Mouse (Mus musculus) neural tube, embryonic 13.5 days (tissue): ENCODE data around the gene Best1. TPM values are rescaled to one million over a fixed set of nuclear protein-coding genes. Genes with fewer than 3 reads are reported as not detected.

Experiments used
- ATAC-seq: fragments of 200-750 bp; cut with Nextera tagmentation; 2 replicates; pipeline ENCODE4 v1.8.0; 2017; ENCODE audit warnings: low read depth, mild to moderate bottlenecking, moderate TSS enrichment, moderate library complexity
- H3K27ac ChIP-seq: fragments of 300-500 bp; sonication (generic); replicated peaks from 2 replicates; pipeline ENCODE4 v1.5.1; 2015; ENCODE audit warnings: moderate library complexity, mild to moderate bottlenecking, inconsistent platforms
- H3K27me3 ChIP-seq: fragments of 300-500 bp; sonication (generic); 2 replicates; pipeline ENCODE4 v1.6.1; 2015; ENCODE audit warnings: mild to moderate bottlenecking, inconsistent platforms
- H3K36me3 ChIP-seq: fragments of 300-500 bp; sonication (generic); 2 replicates; pipeline ENCODE4 v1.6.1; 2015; ENCODE audit warnings: mild to moderate bottlenecking, inconsistent platforms
- H3K4me1 ChIP-seq: fragments of 300-500 bp; sonication (generic); replicated peaks from 2 replicates; pipeline ENCODE4 v1.6.1; 2015; ENCODE audit warnings: inconsistent platforms
- H3K4me2 ChIP-seq: fragments of 300-500 bp; sonication (generic); 2 replicates; pipeline ENCODE4 v1.6.1; 2015; ENCODE audit warnings: inconsistent platforms, mild to moderate bottlenecking, moderate library complexity
- H3K4me3 ChIP-seq: fragments of 300-500 bp; sonication (generic); 2 replicates; pipeline ENCODE4 v1.5.1; 2015; ENCODE audit warnings: mild to moderate bottlenecking, inconsistent platforms
- H3K9ac ChIP-seq: fragments of 300-500 bp; sonication (generic); 2 replicates; pipeline ENCODE4 v1.6.1; 2015; ENCODE audit warnings: moderate library complexity, mild to moderate bottlenecking, inconsistent platforms
- H3K9me3 ChIP-seq: fragments of 300-500 bp; sonication (generic); 2 replicates; pipeline ENCODE4 v1.6.1; 2016; ENCODE audit warnings: inconsistent platforms
- WGBS: fragments of 180-500 bp; shearing (Covaris S2); methylation state at CpG from one replicate; pipeline ENCODE4 v1.1.7; 2015; 5-methylcytosine and 5-hydroxymethylcytosine counted together
- polyA plus RNA-seq: library from polyadenylated mRNA; unstranded; fragments of >200 nt; fragmentation: Nextera tagmentation; extraction: Ambion mirVana; gene quantifications from 2 replicates; pipeline ENCODE4 v1.2.1, GENCODE M21; 2015

Gene Best1
- polyA plus RNA-seq, 1 experiment from 2014 or later: 1.5 TPM

DNA sequence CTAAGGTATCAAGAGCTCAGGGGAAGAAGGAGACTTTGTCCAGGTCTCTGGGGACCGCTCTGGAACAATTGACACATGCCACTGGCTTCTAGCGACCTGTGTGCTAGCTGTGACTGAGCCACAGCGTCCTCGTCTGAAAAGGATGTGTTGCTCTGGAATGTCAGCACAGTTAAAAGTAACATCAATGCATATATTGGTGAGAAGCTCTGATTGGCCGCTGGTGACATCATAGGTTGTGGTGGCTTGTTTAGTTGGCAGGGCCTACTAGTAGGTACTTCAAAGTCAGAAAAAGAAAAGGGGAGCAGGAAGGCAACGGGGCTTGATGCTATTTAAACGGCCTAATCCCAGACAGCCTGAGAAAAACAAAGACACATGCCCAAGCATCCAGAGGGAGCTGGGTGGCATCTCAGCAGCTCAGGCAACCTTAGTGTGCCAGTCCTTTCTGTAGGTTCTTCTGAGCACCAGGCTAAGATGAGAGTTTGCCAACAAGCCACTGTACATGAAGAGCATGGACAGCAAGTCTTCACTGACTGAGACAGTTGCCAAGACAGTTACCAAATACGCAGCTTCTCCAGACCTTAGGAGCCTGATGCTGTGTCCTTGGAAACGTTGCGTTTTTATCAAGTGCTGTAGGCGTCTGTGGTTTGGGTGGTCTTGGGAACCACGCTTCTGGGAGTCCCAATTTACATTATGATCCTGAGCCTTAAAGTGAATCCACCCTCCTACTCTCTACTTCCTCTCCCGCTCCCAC is 2.5 kb downstream of the Best1 start:
- WGBS: 71% methylated on average over 13 of the region's 13 CpGs
- Histone ChIP-seq H3K9me3 (no peaks in the 10 kb centered on the region), H3K27ac (no peak overlapping the region), H3K4me1 (no peaks in the 10 kb centered on the region), H3K4me3 (no peak overlapping the region), H3K4me2 (no peak overlapping the region), H3K9ac (no peak overlapping the region), H3K27me3 (no peaks in the 10 kb centered on the region), H3K36me3 (no peaks in the 10 kb centered on the region)
- no peak for ATAC-seq

DNA sequence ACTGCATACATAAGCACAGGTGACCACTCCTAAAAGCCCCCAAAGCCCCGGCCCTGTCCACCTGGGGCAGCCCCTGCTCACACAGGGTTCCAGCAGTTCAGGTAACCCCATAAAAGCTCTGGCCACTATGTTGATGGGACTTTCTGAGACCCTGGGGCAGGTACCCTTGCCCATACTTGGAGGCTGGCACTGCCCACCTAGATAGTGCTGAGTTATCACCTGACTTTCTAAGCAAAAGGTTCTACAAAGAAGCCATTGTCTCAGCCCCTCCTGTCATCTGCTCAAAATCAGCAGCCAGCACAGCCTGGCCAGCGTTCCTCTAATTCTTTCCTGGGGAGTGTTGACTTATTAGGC is 3.4 kb downstream of the Best1 start:
- 77% methylated on average over 2 of the region's 2 CpGs for WGBS
- Histone ChIP-seq H3K9me3 (no peaks in the 10 kb centered on the region), H3K4me1 (peaks cover 5% of the 10 kb centered on the region), H3K27ac (no peak overlapping the region), H3K9ac (no peak overlapping the region), H3K27me3 (no peaks in the 10 kb centered on the region), H3K36me3 (no peaks in the 10 kb centered on the region), H3K4me3 (no peak overlapping the region), H3K4me2 (no peak overlapping the region)
- ATAC-seq: no peak

GRCm38 (mm10) chr19:9997204-9998062 is 4.0 kb downstream of the Best1 start:
- 79% methylated on average over 12 of the region's 12 CpGs for WGBS
- Histone ChIP-seq H3K4me2 (no peak overlapping the region), H3K36me3 (no peaks in the 10 kb centered on the region), H3K27me3 (no peaks in the 10 kb centered on the region), H3K27ac (no peak overlapping the region), H3K9ac (no peak overlapping the region), H3K4me3 (no peak overlapping the region), H3K9me3 (no peaks in the 10 kb centered on the region), H3K4me1 (peaks cover 8% of the 10 kb centered on the region)
- ATAC-seq: no peak

DNA sequence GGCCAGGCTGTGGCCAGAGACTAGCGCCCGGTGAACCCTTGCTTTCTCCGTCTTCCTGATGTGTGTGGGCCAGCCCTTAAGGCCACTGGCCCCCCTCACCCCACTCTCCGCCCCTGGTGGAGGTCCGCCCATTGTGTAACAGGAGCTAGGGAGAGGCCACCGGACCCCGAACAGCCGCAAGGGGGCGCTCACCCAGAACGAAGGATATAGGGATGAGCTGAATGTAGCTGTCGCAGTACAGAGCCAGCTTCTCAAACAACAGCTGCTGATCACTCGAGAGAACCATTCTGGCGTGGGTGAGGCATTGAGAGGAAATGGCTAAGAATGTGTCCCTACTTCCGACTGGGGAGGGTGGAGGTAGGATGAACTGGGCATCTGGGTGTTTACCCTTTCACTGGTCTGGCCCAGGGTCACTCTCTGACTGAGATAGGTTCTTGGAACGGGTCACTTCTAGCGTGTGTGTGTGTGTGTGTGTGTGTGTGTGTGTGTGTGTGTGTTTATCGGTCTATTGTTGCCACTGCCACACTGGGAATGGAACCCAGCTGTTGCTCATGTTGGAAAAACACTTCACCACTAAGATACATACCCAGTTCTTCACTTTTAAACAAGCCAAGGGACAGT is 8.3 kb downstream of the Best1 start:
- peaks cover 8% of the 10 kb centered on the region for H3K4me1 ChIP-seq
- H3K4me2 ChIP-seq: peak overlapping the region; percentile 49
- H3K4me3 ChIP-seq: peak overlapping the region; percentile 26
- WGBS: 7% methylated on average over 17 of the region's 17 CpGs
- no peak overlapping the region for H3K27ac ChIP-seq
- H3K9ac ChIP-seq: peak overlapping the region; percentile 52
- no peaks in the 10 kb centered on the region for H3K36me3 ChIP-seq
- no peaks in the 10 kb centered on the region for H3K27me3 ChIP-seq
- peak; percentile 89 for ATAC-seq
- no peaks in the 10 kb centered on the region for H3K9me3 ChIP-seq

DNA sequence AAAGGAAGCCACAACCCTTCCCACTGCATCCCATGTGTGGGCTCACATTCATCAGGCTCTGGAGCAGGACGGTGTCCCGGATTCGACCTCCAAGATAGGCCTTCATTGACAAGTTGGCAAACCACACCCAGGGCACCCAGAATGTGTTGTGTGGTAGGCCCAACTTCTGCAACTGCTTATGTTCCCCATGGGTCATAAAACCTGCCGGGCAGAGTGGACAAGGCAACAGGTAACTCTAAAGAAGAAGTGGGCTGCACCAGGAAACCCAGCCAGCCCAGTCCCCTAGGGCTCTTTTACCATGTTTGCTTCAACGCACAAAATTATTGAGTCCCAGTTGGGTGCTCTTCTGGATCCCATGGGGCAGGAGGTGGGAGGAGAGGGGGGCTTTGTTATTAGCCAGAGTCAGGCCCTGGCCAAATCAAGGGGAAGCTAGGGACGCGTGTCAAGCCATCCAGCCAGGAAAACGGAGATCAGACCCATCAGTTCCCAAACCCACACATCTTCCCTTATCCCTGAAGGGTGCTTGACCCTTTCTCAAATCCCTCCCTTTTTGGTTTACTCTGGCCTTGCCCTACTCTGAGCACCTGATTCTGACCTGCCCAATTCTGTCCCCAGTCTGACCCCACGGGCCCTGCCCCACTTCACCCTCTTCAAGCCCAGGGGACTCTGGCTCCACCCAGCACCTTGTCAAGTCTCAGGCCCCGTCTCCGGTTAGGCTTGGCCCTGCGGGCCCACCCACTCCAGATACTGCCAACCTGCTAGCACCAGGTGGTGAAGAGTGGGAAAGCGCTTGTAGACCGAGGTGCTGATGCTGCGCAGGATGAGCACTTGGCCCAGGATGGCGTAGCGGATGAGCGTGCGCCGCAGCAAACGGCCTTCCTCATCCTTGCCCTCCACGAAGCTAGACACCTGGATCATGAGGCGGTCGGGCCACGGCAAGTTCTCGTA is 9.1 kb downstream of the Best1 start:
- Histone ChIP-seq H3K4me1 (peaks cover 8% of the 10 kb centered on the region), H3K9me3 (no peaks in the 10 kb centered on the region), H3K9ac (peak overlapping the region; percentile 52), H3K27ac (0 out of 2 replicates have a peak overlapping the region, but pooled peaks have one; percentile 23), H3K27me3 (no peaks in the 10 kb centered on the region), H3K36me3 (no peaks in the 10 kb centered on the region), H3K4me2 (peak overlapping the region; percentile 49), H3K4me3 (peak overlapping the region; percentile 26)
- ATAC-seq: peak; percentile 55
- 53% methylated on average over 26 of the region's 26 CpGs for WGBS

DNA sequence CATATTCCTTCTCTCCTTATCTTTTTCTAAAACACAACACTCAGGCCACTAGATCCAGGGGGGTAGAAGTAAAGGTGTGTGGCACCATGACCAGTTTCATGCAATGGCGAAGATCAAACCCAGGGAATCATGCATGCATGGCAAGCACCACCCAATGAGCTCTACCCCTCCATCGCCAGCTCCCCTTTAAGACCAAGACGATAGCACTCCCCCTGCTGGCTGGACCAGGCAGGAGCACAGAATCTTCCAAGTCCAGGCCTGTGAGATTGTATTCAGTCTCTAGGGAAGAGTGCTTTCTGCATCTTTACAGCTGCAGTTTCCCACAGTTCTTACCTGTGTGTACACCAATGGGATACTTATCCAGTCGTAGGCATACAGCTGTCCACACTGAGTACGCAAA is 10.1 kb downstream of the Best1 start:
- no peaks in the 10 kb centered on the region for H3K27me3 ChIP-seq
- WGBS: 19% methylated on average over 5 of the region's 5 CpGs
- no peak overlapping the region for H3K4me2 ChIP-seq
- H3K36me3 ChIP-seq: peaks cover under 1% of the 10 kb centered on the region; the same call in 1 of the 2 replicates
- H3K27ac ChIP-seq: no peak overlapping the region
- no peak overlapping the region for H3K4me3 ChIP-seq
- H3K9ac ChIP-seq: no peak overlapping the region
- H3K4me1 ChIP-seq: peaks cover 8% of the 10 kb centered on the region
- ATAC-seq: peak; percentile 28; the same call in 1 of the 2 replicates
- no peaks in the 10 kb centered on the region for H3K9me3 ChIP-seq

DNA sequence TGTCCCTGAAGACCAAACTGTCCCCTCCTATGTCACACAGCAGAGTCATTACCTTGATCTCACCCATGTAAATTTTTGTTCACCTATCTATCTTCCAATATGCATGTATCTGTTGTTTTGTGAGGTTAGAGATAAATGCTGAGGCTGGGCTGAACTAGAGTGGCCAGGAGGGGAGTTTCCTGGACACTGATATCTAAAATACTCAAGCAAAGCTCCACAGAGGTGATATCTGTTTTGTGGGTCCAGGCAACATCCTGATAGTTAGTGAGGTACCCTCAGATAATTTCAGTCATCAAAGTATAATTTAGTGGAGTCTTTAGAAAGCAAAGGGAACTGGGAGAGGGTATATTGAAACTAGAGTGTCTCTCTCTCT is 11.6 kb downstream of the Best1 start:
- no peak overlapping the region for H3K9ac ChIP-seq
- H3K4me1 ChIP-seq: peaks cover 8% of the 10 kb centered on the region
- ATAC-seq: no peak
- H3K4me3 ChIP-seq: no peak overlapping the region
- no peak overlapping the region for H3K4me2 ChIP-seq
- no peaks in the 10 kb centered on the region for H3K27me3 ChIP-seq
- H3K27ac ChIP-seq: no peak overlapping the region
- H3K9me3 ChIP-seq: no peaks in the 10 kb centered on the region
- H3K36me3 ChIP-seq: peaks cover 15% of the 10 kb centered on the region

GRCm38 (mm10) chr19:9989171-9989883 is 12.1 kb downstream of the Best1 start:
- peaks cover 10% of the 10 kb centered on the region for H3K4me1 ChIP-seq
- WGBS: 67% methylated on average over 17 of the region's 17 CpGs

GRCm38 (mm10) chr19:9987593-9987992 is 13.8 kb downstream of the Best1 start:
- Histone ChIP-seq H3K4me2 (no peak overlapping the region), H3K9me3 (no peaks in the 10 kb centered on the region), H3K4me3 (no peak overlapping the region)

More at GRCm38 (mm10) chr19:9989171-9989883, 12.1 kb downstream of the Best1 start:
- H3K4me3 ChIP-seq: no peak overlapping the region
- H3K9me3 ChIP-seq: no peaks in the 10 kb centered on the region
- no peak for ATAC-seq
- no peak overlapping the region for H3K9ac ChIP-seq
- peaks cover 20% of the 10 kb centered on the region for H3K36me3 ChIP-seq
- no peaks in the 10 kb centered on the region for H3K27me3 ChIP-seq
- H3K4me2 ChIP-seq: no peak overlapping the region
- no peak overlapping the region for H3K27ac ChIP-seq

GRCm38 (mm10) chr19:9987192-9987591 is 14.2 kb downstream of the Best1 start:
- Histone ChIP-seq H3K27me3 (no peaks in the 10 kb centered on the region), H3K4me2 (no peak overlapping the region)
- no peak for ATAC-seq

More at GRCm38 (mm10) chr19:9987593-9987992, 13.8 kb downstream of the Best1 start:
- Histone ChIP-seq H3K36me3 (peaks cover 24% of the 10 kb centered on the region), H3K4me1 (peaks cover 15% of the 10 kb centered on the region), H3K27me3 (no peaks in the 10 kb centered on the region), H3K9ac (no peak overlapping the region), H3K27ac (no peak overlapping the region)
- no peak for ATAC-seq

DNA sequence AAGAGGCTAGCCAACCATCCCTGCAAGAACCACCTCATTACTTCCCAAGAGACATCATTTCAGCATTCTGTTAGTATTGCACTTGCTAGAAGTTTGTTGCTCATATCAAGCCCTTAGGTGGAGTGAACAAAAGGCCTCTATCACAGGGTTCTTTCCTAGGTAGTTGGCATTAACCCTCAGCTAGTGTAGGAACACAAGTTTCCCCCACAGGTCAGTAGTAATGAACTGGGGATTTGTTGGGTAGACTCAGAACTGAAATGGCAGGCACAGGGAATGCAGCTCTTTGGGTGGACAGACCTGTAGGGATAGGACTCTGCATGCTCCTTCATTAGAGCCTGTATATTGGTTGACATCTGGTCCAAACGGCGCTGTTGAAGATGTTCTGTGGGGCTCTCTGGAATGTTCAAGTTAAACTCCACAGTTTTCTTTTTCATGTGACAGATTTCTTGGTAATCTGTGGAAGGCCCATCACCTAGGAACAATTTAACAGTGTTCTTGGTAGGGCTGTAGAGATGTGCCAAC is 15.5 kb downstream of the Best1 start:
- Histone ChIP-seq H3K4me2 (no peak overlapping the region), H3K9me3 (no peaks in the 10 kb centered on the region), H3K4me1 (peaks cover 26% of the 10 kb centered on the region), H3K9ac (no peak overlapping the region), H3K27me3 (no peaks in the 10 kb centered on the region), H3K4me3 (no peak overlapping the region), H3K36me3 (peaks cover 24% of the 10 kb centered on the region), H3K27ac (no peak overlapping the region)
- 91% methylated on average over 2 of the region's 2 CpGs for WGBS
- no peak for ATAC-seq

More at GRCm38 (mm10) chr19:9987192-9987591, 14.2 kb downstream of the Best1 start:
- WGBS: 58% methylated on average over 6 of the region's 6 CpGs
- Histone ChIP-seq H3K4me3 (no peak overlapping the region), H3K4me1 (peaks cover 15% of the 10 kb centered on the region), H3K36me3 (peaks cover 24% of the 10 kb centered on the region), H3K9me3 (no peaks in the 10 kb centered on the region), H3K9ac (no peak overlapping the region), H3K27ac (no peak overlapping the region)
